Mouse (Mus musculus): ENCODE data around the gene Cdkl4. TPM values are rescaled to one million over a fixed set of nuclear protein-coding genes. Genes with fewer than 3 reads are reported as not detected.

Cdkl4 gene
- polyA plus RNA-seq, 1 experiment from 2014 or later = 1.4 TPM

- Histone ChIP-seq H3K9me3 (replicated peaks; ENCODE audit: control insufficient read depth, low read length) (no peaks in the 10 kb centered on the region), H3K9ac (replicated peaks; ENCODE audit: low read length) (no peak overlapping the region), H3K27ac (replicated peaks; ENCODE audit: low read depth, low read length) (no peak overlapping the region), H3K4me1 (ENCODE audit: control insufficient read depth, insufficient read depth, low read length) (no peaks in the 10 kb centered on the region), H3K36me3 (replicated peaks; ENCODE audit: control insufficient read depth, insufficient read depth, low read depth, low read length) (no peaks in the 10 kb centered on the region), H3K4me3 (ENCODE audit: low read depth, low read length) (no peak overlapping the region), H3K4me2 (ENCODE audit: low read depth, low read length) (no peak overlapping the region), H3K27me3 (ENCODE audit: control insufficient read depth, insufficient read depth, low read length) (no peaks in the 10 kb centered on the region)
- ATAC-seq (replicated peaks; ENCODE audit: insufficient number of reproducible peaks, low FRiP score, low TSS enrichment, low read depth) (no peak), DNase-seq (ENCODE audit: low spot score) (no peak)
- WGBS = 81% methylated on average over 5 of the region's 5 CpGs
Observed at GRCm38 (mm10) chr17:80562792-80563191, 14.8 kb downstream of the Cdkl4 start.

GRCm38 (mm10) chr17:80560669-80561401 is 16.8 kb downstream of the Cdkl4 start:
- ATAC-seq (replicated peaks; ENCODE audit: insufficient number of reproducible peaks, low FRiP score, low TSS enrichment, low read depth) (no peak), DNase-seq (ENCODE audit: low spot score) (peak; percentile 87)
- H3K9ac ChIP-seq (replicated peaks; ENCODE audit: low read length) = no peak overlapping the region
- no peaks in the 10 kb centered on the region for H3K9me3 ChIP-seq (replicated peaks; ENCODE audit: control insufficient read depth, low read length)
- 24% methylated on average over 12 of the region's 12 CpGs for WGBS
- H3K36me3 ChIP-seq (replicated peaks; ENCODE audit: control insufficient read depth, insufficient read depth, low read depth, low read length) = no peaks in the 10 kb centered on the region
- no peak overlapping the region for H3K4me2 ChIP-seq (ENCODE audit: low read depth, low read length)
- no peaks in the 10 kb centered on the region for H3K27me3 ChIP-seq (ENCODE audit: control insufficient read depth, insufficient read depth, low read length)
- H3K4me1 ChIP-seq (ENCODE audit: control insufficient read depth, insufficient read depth, low read length) = no peaks in the 10 kb centered on the region
- H3K27ac ChIP-seq (replicated peaks; ENCODE audit: low read depth, low read length) = no peak overlapping the region
- no peak overlapping the region for H3K4me3 ChIP-seq (ENCODE audit: low read depth, low read length)

DNA sequence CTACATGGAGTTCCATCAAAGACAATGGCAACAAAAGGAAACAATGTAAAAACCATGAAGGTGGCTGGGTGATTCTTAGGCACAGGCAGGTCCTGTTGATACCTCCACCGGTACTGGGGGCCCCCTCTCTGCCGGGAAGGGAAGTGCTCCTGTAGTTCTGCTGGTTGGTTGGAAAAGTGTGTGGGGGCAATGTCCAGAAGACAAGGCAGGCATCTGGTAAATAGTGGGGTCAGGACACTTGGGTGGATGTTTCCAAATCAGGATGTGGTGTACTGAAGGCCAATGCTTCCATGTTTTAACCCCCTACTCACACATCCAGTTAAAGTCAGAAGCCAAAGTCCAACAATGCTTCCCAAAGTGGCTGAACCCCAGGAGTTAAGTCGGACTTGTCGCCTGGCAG is 17.9 kb downstream of the Cdkl4 start:
- Histone ChIP-seq H3K4me3 (ENCODE audit: low read depth, low read length) (no peak overlapping the region), H3K27me3 (ENCODE audit: control insufficient read depth, insufficient read depth, low read length) (no peaks in the 10 kb centered on the region), H3K4me1 (ENCODE audit: control insufficient read depth, insufficient read depth, low read length) (no peaks in the 10 kb centered on the region), H3K4me2 (ENCODE audit: low read depth, low read length) (no peak overlapping the region), H3K36me3 (replicated peaks; ENCODE audit: control insufficient read depth, insufficient read depth, low read depth, low read length) (no peaks in the 10 kb centered on the region), H3K9ac (replicated peaks; ENCODE audit: low read length) (no peak overlapping the region), H3K9me3 (replicated peaks; ENCODE audit: control insufficient read depth, low read length) (no peaks in the 10 kb centered on the region), H3K27ac (replicated peaks; ENCODE audit: low read depth, low read length) (no peak overlapping the region)
- ATAC-seq (replicated peaks; ENCODE audit: insufficient number of reproducible peaks, low FRiP score, low TSS enrichment, low read depth) (no peak), DNase-seq (ENCODE audit: low spot score) (no peak)
- 86% methylated on average over 4 of the region's 4 CpGs for WGBS

GRCm38 (mm10) chr17:80559050-80559449 is 18.6 kb downstream of the Cdkl4 start:
- ATAC-seq (replicated peaks; ENCODE audit: insufficient number of reproducible peaks, low FRiP score, low TSS enrichment, low read depth) (no peak), DNase-seq (ENCODE audit: low spot score) (peak; percentile 81)
- Histone ChIP-seq H3K4me1 (ENCODE audit: control insufficient read depth, insufficient read depth, low read length) (no peaks in the 10 kb centered on the region), H3K36me3 (replicated peaks; ENCODE audit: control insufficient read depth, insufficient read depth, low read depth, low read length) (no peaks in the 10 kb centered on the region), H3K9ac (replicated peaks; ENCODE audit: low read length) (no peak overlapping the region), H3K9me3 (replicated peaks; ENCODE audit: control insufficient read depth, low read length) (no peaks in the 10 kb centered on the region), H3K27me3 (ENCODE audit: control insufficient read depth, insufficient read depth, low read length) (no peaks in the 10 kb centered on the region), H3K4me2 (ENCODE audit: low read depth, low read length) (no peak overlapping the region), H3K27ac (replicated peaks; ENCODE audit: low read depth, low read length) (no peak overlapping the region), H3K4me3 (ENCODE audit: low read depth, low read length) (no peak overlapping the region)
- 33% methylated on average over 11 of the region's 11 CpGs for WGBS

DNA sequence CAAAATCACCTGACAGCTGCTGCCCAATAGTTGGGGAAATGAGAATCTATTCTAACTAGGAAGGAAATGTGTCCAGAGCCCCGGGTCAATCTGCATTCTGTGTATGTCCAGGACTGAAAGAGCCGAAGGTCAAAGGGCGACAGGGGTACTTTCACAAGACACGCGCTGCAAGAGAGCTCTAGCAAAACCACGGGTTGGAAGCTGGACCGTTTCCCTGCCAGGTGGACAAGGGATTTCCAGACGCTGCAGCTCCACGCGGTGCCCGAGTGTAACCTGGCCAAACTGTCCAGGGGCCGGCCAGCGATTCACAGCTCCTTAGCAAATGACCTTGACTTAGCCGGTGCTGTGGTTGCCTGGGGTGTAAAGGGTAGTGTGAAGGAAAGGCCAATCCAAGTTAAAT is 19.0 kb downstream of the Cdkl4 start:
- Histone ChIP-seq H3K27ac (replicated peaks; ENCODE audit: low read depth, low read length) (no peak overlapping the region), H3K27me3 (ENCODE audit: control insufficient read depth, insufficient read depth, low read length) (no peaks in the 10 kb centered on the region), H3K9me3 (replicated peaks; ENCODE audit: control insufficient read depth, low read length) (no peaks in the 10 kb centered on the region), H3K4me1 (ENCODE audit: control insufficient read depth, insufficient read depth, low read length) (no peaks in the 10 kb centered on the region), H3K4me2 (ENCODE audit: low read depth, low read length) (no peak overlapping the region), H3K4me3 (ENCODE audit: low read depth, low read length) (no peak overlapping the region), H3K9ac (replicated peaks; ENCODE audit: low read length) (no peak overlapping the region), H3K36me3 (replicated peaks; ENCODE audit: control insufficient read depth, insufficient read depth, low read depth, low read length) (no peaks in the 10 kb centered on the region)
- ATAC-seq (replicated peaks; ENCODE audit: insufficient number of reproducible peaks, low FRiP score, low TSS enrichment, low read depth) (no peak), DNase-seq (ENCODE audit: low spot score) (no peak)
- 63% methylated on average over 14 of the region's 14 CpGs for WGBS

DNA sequence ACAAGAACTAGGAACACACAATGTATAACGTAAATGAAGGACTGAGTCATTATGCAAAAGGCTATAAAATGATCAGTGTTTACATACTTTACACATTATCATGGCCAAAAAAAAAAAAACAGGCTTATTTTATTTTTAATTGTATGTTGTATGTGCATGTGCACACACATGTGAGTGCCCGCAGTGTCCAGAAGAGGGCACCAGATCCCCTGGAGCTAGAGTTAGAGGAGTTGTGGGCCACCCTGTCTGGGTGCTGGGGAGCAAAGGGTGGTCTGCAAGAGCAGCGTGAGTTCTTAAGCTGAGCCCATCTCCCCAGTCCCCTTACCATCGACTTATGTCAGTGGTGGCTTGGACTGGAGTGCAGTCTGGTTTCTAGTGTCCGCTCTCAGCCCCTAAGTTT is 20.2 kb downstream of the Cdkl4 start:
- Histone ChIP-seq H3K4me2 (ENCODE audit: low read depth, low read length) (no peak overlapping the region), H3K27me3 (ENCODE audit: control insufficient read depth, insufficient read depth, low read length) (no peaks in the 10 kb centered on the region), H3K27ac (replicated peaks; ENCODE audit: low read depth, low read length) (no peak overlapping the region), H3K9me3 (replicated peaks; ENCODE audit: control insufficient read depth, low read length) (no peaks in the 10 kb centered on the region), H3K4me1 (ENCODE audit: control insufficient read depth, insufficient read depth, low read length) (no peaks in the 10 kb centered on the region), H3K9ac (replicated peaks; ENCODE audit: low read length) (no peak overlapping the region), H3K4me3 (ENCODE audit: low read depth, low read length) (no peak overlapping the region), H3K36me3 (replicated peaks; ENCODE audit: control insufficient read depth, insufficient read depth, low read depth, low read length) (no peaks in the 10 kb centered on the region)
- WGBS = 97% methylated on average over 5 of the region's 5 CpGs
- no peak for DNase-seq (ENCODE audit: low spot score)
- no peak for ATAC-seq (replicated peaks; ENCODE audit: insufficient number of reproducible peaks, low FRiP score, low TSS enrichment, low read depth)

DNA sequence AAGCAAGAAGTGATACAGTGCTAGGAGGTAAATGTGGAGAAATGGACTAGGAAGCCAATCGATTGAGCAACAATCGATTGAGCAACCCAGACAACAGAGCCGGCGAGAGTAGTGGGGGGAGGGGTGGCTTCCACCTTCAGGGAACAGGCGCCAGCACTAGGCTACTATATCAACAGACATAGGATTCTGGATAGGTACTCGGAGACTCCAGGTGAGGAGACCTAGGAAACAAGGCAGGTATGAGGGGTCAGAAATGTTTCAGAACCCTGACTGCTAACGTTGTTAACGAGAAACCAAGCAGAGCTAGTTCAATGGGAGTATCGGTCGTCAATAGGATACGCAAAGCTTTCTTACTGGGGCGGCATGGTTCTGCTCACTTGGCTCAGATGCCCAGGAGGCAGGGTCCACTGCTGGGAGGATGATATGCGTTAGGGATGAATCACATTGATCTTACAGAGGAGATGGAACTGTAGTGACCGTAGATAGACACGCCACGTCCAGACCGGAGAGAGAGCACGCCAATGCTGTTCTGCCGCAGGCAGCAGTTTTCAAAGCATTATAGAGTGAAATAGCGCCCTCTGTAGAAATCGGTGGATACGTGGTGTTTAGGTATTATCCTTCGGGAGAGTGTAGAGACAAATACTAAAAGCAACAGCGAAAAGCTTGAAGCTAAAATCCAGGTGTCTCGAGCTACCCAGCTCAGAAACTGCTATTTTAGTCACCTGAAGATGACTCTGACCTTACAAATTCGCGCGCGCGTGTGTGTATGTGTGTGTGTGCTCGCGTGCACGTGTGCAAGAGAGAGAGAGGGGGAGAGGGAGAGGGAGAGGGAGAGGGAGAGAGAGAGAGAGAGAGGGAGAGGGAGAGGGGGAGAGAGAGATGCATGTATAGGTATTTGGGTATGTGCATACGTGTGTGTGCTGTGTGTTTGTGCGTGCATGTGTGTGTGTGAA is 24.0 kb downstream of the Cdkl4 start:
- Histone ChIP-seq H3K4me1 (ENCODE audit: control insufficient read depth, insufficient read depth, low read length) (no peaks in the 10 kb centered on the region), H3K27ac (replicated peaks; ENCODE audit: low read depth, low read length) (no peak overlapping the region), H3K4me3 (ENCODE audit: low read depth, low read length) (peak overlapping the region; percentile 66), H3K9me3 (replicated peaks; ENCODE audit: control insufficient read depth, low read length) (no peaks in the 10 kb centered on the region), H3K4me2 (ENCODE audit: low read depth, low read length) (peak overlapping the region; percentile 57), H3K27me3 (ENCODE audit: control insufficient read depth, insufficient read depth, low read length) (no peaks in the 10 kb centered on the region), H3K9ac (replicated peaks; ENCODE audit: low read length) (peak overlapping the region; percentile 73), H3K36me3 (replicated peaks; ENCODE audit: control insufficient read depth, insufficient read depth, low read depth, low read length) (no peaks in the 10 kb centered on the region)
- DNase-seq (ENCODE audit: low spot score) (peak; percentile 92), ATAC-seq (replicated peaks; ENCODE audit: insufficient number of reproducible peaks, low FRiP score, low TSS enrichment, low read depth) (peak; percentile 76)
- 3% methylated on average over 35 of the region's 35 CpGs for WGBS

DNA sequence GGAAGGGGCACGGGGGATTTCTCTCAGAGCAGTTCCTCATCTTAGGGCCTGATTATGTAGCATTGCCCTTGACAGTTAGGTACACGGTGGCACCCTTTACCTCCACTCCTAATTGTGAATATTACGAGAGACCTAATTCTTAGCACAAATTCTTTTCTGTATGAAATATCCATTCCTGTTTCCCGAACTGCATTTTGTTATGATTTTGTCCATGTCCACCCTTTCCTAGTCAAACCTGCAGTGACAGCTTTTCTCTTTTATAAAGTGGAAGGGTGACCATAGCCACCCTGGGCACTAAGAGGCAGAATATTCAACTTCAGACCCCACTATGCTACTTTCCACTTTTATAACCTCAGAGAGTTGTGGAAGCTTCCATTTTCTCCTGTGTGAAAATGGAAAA is 25.0 kb downstream of the Cdkl4 start:
- Histone ChIP-seq H3K9ac (replicated peaks; ENCODE audit: low read length) (peak overlapping the region; percentile 73; the same call in 1 of the 2 replicates), H3K9me3 (replicated peaks; ENCODE audit: control insufficient read depth, low read length) (no peaks in the 10 kb centered on the region), H3K27ac (replicated peaks; ENCODE audit: low read depth, low read length) (no peak overlapping the region), H3K36me3 (replicated peaks; ENCODE audit: control insufficient read depth, insufficient read depth, low read depth, low read length) (no peaks in the 10 kb centered on the region), H3K4me3 (ENCODE audit: low read depth, low read length) (no peak overlapping the region), H3K4me1 (ENCODE audit: control insufficient read depth, insufficient read depth, low read length) (no peaks in the 10 kb centered on the region), H3K27me3 (ENCODE audit: control insufficient read depth, insufficient read depth, low read length) (no peaks in the 10 kb centered on the region), H3K4me2 (ENCODE audit: low read depth, low read length) (no peak overlapping the region)
- DNase-seq (ENCODE audit: low spot score) = no peak
- WGBS = 85% methylated on average over 4 of the region's 4 CpGs
- no peak for ATAC-seq (replicated peaks; ENCODE audit: insufficient number of reproducible peaks, low FRiP score, low TSS enrichment, low read depth)
